Mouse (Mus musculus) lung, postnatal 0 days (tissue): ENCODE data around the gene Xpot.
A peak's percentile ranks its signal among the peaks of the same experiment; 100 is the strongest.

ENCODE experiments used
- CTCF ChIP-seq: IDR thresholded peaks from 2 replicates; pipeline ENCODE4 v1.5.1; 2016; ENCODE audit warnings: antibody characterized with exemption, mild to moderate bottlenecking
- EP300 ChIP-seq: IDR thresholded peaks from 2 replicates; pipeline ENCODE4 v1.6.1; 2016; ENCODE audit warnings: antibody characterized with exemption, mild to moderate bottlenecking, control low read depth

GRCm38 (mm10) chr10:121640150-121640930, 14.2 kb upstream of the Xpot start:
- TF ChIP-seq CTCF (peak; percentile 66), EP300 (no peak)
